Mouse (Mus musculus) kidney, embryonic 16.5 days (tissue): ENCODE data around the gene A630095N17Rik. TPM values are rescaled to one million over a fixed set of nuclear protein-coding genes. Genes with fewer than 3 reads are reported as not detected.

ENCODE experiments used
- ATAC-seq: fragments of 200-750 bp; cut with Nextera tagmentation; 2 replicates; pipeline ENCODE4 v1.8.0; 2017; ENCODE audit warnings: moderate TSS enrichment; ENCODE audit not compliant: low FRiP score, low TSS enrichment
- H3K27ac ChIP-seq: fragments of 300-500 bp; sonication (generic); 2 replicates; pipeline ENCODE4 v1.5.1; 2014; ENCODE audit warnings: low read length
- H3K27me3 ChIP-seq: fragments of 300-500 bp; sonication (generic); 2 replicates; pipeline ENCODE4 v1.6.1; 2014; ENCODE audit warnings: low read length, control low read depth, mixed read lengths; ENCODE audit not compliant: insufficient read depth
- H3K36me3 ChIP-seq: fragments of 300-500 bp; sonication (generic); 2 replicates; pipeline ENCODE4 v1.6.1; 2014; ENCODE audit warnings: low read length, control low read depth, mixed read lengths; ENCODE audit not compliant: insufficient read depth
- H3K4me1 ChIP-seq: fragments of 300-500 bp; sonication (generic); 2 replicates; pipeline ENCODE4 v1.6.1; 2014; ENCODE audit warnings: low read length, control low read depth, mixed read lengths; ENCODE audit not compliant: insufficient read depth
- H3K4me2 ChIP-seq: fragments of 300-500 bp; sonication (generic); replicated peaks from 2 replicates; pipeline ENCODE4 v1.6.1; 2014; ENCODE audit warnings: low read depth, low read length
- H3K4me3 ChIP-seq: fragments of 300-500 bp; sonication (generic); 2 replicates; pipeline ENCODE4 v1.5.1; 2014; ENCODE audit warnings: mild to moderate bottlenecking, low read length
- H3K9ac ChIP-seq: fragments of 300-500 bp; sonication (generic); replicated peaks from 2 replicates; pipeline ENCODE4 v1.6.1; 2014; ENCODE audit warnings: low read length
- H3K9me3 ChIP-seq: fragments of 300-500 bp; sonication (generic); 2 replicates; pipeline ENCODE4 v1.6.1; 2016; ENCODE audit warnings: low read length, control low read depth
- WGBS: fragments of 180-500 bp; shearing (Covaris S2); extraction: QIAGEN DNeasy Blood & Tissue Kit; methylation state at CpG from one replicate; pipeline ENCODE4 v1.1.7; 2014; 5-methylcytosine and 5-hydroxymethylcytosine counted together
- polyA plus RNA-seq: library from polyadenylated mRNA; unstranded; fragments of >200 nt; fragmentation: Nextera tagmentation; extraction: Ambion mirVana; gene quantifications from 2 replicates; pipeline ENCODE4 v1.2.1, GENCODE M21; 2015

The A630095N17Rik gene
- polyA plus RNA-seq: not detected in 2 replicates

DNA sequence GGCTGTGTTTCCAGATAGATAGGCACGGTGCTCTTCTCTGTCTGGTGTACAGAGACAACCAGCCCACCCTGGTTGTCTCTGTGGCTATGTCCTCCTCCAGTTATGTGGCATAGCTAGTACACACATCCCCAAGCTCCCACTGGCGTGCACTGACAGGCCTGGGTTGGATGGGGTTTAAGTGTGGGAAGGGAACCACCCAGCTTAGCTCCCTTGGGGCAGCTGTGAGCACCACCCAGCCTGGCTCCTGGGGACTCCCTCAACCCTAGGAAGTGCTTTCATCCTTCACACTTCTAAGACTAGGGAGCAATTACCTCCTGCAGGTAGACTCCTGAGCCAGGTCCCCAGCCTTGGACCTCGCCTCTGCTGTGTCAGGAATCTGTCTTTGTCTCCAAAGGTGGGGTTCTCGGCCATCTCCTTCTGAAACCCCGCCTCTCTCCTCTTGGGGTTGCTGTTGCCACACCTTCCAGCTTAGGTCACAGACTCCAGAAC lies at the start of gene A630095N17Rik:
A630095N17Rik (minus strand) TSS at position 439 of the 489 bp plus-strand sequence.
- Histone ChIP-seq H3K9me3 (no peaks in the 10 kb centered on the region), H3K27ac (no peak within 1 kb of the TSS), H3K27me3 (no peaks in the 10 kb centered on the region), H3K36me3 (no peaks in the 10 kb centered on the region), H3K4me1 (peaks cover 5% of the 10 kb centered on the region), H3K9ac (no peak within 1 kb of the TSS), H3K4me2 (no peak within 1 kb of the TSS), H3K4me3 (no peak within 1 kb of the TSS)
- no peak for ATAC-seq
- 82% methylated on average over 5 of the region's 5 CpGs for WGBS

DNA sequence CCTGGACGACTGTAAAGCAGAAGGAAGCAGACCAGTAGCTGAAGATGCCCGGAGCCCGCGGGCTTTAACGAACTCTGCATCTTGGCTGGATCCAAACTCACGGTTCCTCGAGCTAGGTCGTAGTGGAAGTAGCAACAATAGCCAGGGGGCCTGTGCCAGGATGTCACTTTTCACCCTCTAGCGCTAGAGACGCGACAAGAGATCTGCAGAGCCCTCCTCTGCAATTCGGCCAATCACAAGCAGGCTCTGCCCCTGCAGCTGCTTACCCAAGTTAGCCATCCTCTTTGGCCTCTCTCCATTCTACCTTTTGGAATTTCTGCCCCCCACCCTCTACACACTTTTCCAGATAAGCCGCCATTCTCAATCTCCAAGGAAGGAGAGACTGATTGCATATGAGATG lies 46.3 kb upstream of the A630095N17Rik start, which contains the start of gene Resp18:
Resp18 (minus strand) TSS at position 188 of the 400 bp plus-strand sequence.
- Histone ChIP-seq H3K4me2 (no peak within 1 kb of the TSS), H3K27me3 (peaks cover 25% of the 10 kb centered on the region; the same call in 1 of the 2 replicates), H3K4me1 (no peaks in the 10 kb centered on the region), H3K36me3 (no peaks in the 10 kb centered on the region), H3K9me3 (0 out of 2 replicates have a peak, but pooled peaks cover 6% of the 10 kb centered on the region), H3K9ac (no peak within 1 kb of the TSS), H3K4me3 (no peak within 1 kb of the TSS), H3K27ac (no peak within 1 kb of the TSS)
- no peak for ATAC-seq
- 6% methylated on average over 13 of the region's 13 CpGs for WGBS

DNA sequence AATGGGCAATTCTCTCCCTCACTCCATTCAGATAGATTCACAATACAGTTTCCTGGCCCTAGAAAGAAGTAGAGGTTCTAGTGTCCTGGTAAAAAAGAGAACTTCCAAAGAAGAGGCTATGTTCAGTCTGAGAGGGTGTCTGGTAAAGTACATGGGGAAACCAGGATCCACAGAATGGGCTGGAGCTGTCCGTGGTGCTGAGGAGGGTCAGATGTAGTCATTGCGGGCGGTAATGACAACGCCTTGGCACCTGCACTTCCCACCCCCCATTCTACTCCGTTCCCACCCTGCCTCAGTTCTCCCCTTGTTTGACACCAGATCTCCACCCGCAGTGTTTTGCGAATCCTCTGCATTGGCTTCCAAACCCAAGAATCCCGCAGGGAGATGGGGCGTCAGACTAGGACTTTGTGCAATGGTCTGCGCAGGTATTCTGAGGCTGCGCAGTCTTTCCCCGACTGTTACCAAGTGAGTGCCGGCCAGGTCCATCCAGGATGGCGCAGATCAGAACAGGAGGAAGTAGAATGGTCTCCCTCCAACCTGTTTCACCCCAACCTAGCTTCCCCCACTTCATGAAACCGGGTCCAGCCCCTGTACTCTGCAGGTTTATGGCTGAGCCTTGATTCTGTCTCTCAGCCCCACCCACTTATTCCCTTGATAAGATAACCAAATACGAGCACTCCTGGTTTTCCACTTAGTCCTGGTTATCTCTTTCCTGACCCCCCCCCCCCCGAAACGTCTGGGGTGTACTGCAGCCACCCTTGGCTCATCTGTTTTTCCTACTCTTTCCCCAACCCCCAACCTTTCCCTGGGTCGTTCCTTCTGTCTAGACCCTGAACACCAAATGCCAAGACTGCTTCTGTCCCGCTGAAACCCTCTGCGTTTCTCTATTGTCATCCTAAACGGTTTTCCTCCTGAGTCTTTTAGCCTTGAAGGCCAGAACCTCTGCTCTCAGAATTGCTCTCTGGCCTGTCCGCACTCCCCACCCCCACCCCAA lies 45.6 kb upstream of the A630095N17Rik start:
- Histone ChIP-seq H3K27ac (no peak overlapping the region), H3K9me3 (0 out of 2 replicates have a peak, but pooled peaks cover 6% of the 10 kb centered on the region), H3K4me3 (no peak overlapping the region), H3K4me2 (no peak overlapping the region), H3K4me1 (no peaks in the 10 kb centered on the region), H3K27me3 (peaks cover 25% of the 10 kb centered on the region; the same call in 1 of the 2 replicates), H3K36me3 (no peaks in the 10 kb centered on the region), H3K9ac (no peak overlapping the region)
- no peak for ATAC-seq
- 4% methylated on average over 23 of the region's 23 CpGs for WGBS

DNA sequence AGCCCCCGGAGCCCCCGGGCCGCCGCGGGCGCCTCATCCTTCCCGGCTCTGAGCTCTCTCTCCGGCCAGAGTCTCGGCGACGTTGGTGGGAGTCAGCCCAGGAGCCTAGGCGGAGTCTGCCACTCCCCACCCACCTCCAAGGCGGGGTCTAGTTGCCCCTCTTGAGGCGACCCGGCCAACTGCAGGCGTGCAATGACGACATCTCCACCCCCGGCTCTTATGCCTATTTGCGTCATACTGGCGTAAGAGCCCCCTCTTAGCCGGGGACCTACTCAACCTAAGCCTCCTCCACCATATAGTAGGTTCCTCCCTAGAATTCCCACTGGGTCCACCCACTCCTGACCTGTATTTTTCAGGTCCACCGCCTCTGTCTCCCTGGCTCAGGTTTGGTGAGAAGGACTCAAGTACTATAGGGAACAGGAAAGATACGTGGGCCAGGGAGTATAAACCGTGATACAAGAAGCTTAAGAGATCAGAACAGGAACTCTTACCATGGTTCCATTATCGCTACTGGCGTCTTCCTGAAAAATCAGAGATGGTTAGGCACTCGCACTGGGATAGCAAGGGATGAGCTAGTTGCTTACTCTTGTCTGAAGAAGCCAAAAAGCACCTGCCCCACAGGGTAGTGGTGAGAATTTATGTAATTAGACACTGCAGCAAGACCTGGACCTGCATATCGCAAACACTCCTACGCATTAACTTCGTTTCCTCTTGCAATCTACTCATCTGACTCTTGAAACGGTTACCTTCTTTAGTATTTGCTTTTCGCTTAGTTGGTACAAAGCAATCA lies 32.4 kb upstream of the A630095N17Rik start, which contains the start of gene Ptprn:
Ptprn (minus strand) TSS at position 412 of the 790 bp plus-strand sequence.
- 0 out of 2 replicates have a peak, but pooled peaks have one; percentile 9 for ATAC-seq
- Histone ChIP-seq H3K27me3 (peaks cover 41% of the 10 kb centered on the region), H3K4me1 (no peaks in the 10 kb centered on the region), H3K27ac (no peak within 1 kb of the TSS), H3K4me3 (no peak within 1 kb of the TSS; the same call in 1 of the 2 replicates), H3K9ac (no peak within 1 kb of the TSS), H3K36me3 (no peaks in the 10 kb centered on the region), H3K4me2 (no peak within 1 kb of the TSS), H3K9me3 (no peaks in the 10 kb centered on the region)
- 12% methylated on average over 32 of the region's 32 CpGs for WGBS

DNA sequence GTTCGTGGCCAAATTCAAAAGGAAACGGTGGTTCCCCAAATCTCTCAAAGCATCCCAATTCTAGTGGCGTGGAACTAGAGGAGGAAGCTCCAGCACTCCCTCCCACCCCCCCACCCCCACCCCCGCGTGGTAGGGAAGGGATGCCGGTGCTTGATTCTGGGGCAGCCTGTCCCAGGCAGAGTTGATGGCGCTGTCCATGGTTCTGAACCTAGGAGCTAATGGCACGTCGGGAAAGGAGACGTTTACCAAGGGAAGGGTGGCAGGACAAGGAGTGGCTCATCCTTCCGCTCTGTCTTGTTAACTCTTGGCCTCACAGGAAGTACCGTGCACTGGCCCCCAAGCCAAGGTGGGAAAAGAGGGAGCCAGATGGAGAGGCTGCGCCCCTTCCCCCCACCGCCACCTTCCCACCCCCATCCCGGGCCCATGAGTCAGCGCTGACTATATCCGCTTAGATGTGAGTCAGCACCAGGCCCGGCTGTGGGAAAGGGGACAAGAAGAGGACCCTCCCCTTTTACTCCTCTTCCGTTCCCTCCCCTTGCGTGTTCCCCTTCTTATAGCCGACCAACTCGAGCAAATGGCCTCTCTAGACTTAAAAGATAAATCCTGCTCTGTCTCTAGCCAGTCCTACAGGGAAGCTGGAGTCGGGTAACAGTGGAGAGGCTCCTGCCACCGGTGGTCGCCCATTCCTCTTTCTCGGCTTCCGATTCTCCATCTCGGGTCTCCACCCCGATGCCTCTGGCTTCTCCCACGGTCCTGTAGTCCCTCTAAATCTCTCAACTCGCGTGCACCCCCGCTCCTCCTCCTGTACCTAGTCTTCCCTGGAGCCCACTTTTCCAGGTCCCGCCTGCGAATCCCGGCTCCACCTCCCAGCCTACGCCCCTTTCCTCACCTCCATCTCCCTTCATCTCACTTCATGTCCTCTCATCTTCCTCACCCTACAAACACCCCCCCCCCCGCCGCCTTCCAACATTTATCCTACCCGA lies 31.4 kb upstream of the A630095N17Rik start:
- Histone ChIP-seq H3K4me3 (no peak overlapping the region; the same call in 1 of the 2 replicates), H3K36me3 (no peaks in the 10 kb centered on the region), H3K9me3 (no peaks in the 10 kb centered on the region), H3K4me2 (no peak overlapping the region), H3K4me1 (no peaks in the 10 kb centered on the region), H3K27ac (no peak overlapping the region), H3K27me3 (peaks cover 41% of the 10 kb centered on the region), H3K9ac (no peak overlapping the region)
- WGBS: 2% methylated on average over 40 of the region's 40 CpGs
- ATAC-seq: peak; percentile 59

DNA sequence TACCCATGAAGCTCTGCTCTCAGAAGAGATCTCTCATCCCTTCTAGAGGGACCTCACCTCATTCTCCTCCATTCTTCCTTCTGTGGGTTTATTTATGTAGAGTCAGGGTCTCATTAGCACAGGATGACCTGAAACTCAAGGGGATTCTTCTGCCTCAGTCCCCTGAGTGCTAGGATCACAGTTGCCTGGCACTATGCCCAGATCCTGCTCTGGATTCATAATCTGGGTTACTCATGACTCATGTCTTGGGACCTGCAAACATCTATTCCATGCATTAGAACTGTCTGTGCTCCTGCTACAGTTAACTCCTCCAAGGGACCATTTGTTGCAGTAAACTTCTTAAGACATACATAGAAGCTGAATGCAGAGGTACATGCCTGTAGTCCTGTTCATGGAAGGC lies 29.4 kb upstream of the A630095N17Rik start:
- Histone ChIP-seq H3K27me3 (peaks cover 36% of the 10 kb centered on the region), H3K9me3 (no peaks in the 10 kb centered on the region), H3K27ac (no peak overlapping the region), H3K9ac (no peak overlapping the region), H3K36me3 (no peaks in the 10 kb centered on the region), H3K4me2 (no peak overlapping the region), H3K4me3 (no peak overlapping the region), H3K4me1 (no peaks in the 10 kb centered on the region)
- ATAC-seq: no peak

DNA sequence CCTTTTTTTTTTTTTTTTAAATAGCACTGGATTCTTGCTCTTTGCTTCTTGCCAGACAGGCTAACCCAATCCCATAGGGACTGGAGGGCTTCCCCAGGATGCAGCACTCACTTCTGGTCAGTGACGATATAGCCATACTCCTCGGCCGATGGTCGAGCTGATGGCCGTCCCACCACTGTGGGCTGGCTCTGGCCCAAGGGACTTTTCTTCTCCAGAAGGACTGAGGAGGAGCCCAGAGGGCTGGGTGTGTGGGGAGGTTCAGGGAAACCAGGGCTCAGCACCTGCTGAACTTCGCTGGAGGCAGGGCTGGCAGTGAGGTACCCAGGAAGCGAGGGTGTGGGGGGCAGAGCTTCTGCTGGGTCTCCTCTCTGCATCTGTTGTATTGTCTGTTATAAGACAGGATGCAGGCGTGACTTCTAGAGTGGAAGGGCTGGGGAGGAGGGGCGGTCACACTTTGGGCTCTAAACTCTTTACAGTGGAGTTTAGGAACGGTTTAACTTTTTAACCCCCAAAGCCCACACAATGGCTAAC lies 23.7 kb upstream of the A630095N17Rik start:
- no peak for ATAC-seq
- H3K4me1 ChIP-seq: no peaks in the 10 kb centered on the region; the same call in 1 of the 2 replicates
- 62% methylated on average over 10 of the region's 10 CpGs for WGBS
- no peaks in the 10 kb centered on the region for H3K9me3 ChIP-seq
- no peaks in the 10 kb centered on the region for H3K36me3 ChIP-seq
- H3K9ac ChIP-seq: no peak overlapping the region
- no peak overlapping the region for H3K4me3 ChIP-seq
- H3K4me2 ChIP-seq: no peak overlapping the region
- no peak overlapping the region for H3K27ac ChIP-seq
- H3K27me3 ChIP-seq: no peaks in the 10 kb centered on the region

DNA sequence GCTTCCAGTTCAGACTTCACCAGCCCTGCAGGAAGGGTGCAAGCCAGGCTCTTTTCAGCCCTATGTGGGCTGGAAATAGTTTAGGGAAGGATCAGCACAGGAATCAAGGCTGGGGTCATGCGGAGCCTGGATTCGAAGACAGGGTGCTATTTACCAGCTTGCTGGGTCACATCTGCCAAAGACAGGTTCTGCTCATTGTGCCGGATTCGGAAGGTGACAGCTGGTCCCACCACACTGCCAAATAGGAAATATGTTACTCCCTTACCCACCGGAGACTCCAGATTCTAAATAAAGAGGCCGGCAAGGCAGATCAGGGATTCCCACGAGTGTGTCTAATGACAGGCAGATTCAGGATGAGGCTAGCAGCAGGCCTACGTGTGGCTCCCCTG lies 22.7 kb upstream of the A630095N17Rik start:
- ATAC-seq: no peak
- H3K9me3 ChIP-seq: no peaks in the 10 kb centered on the region
- no peak overlapping the region for H3K27ac ChIP-seq
- no peaks in the 10 kb centered on the region for H3K36me3 ChIP-seq
- 78% methylated on average over 8 of the region's 8 CpGs for WGBS
- H3K4me1 ChIP-seq: no peaks in the 10 kb centered on the region; the same call in 1 of the 2 replicates
- no peak overlapping the region for H3K9ac ChIP-seq
- no peak overlapping the region for H3K4me3 ChIP-seq
- H3K4me2 ChIP-seq: no peak overlapping the region
- no peaks in the 10 kb centered on the region for H3K27me3 ChIP-seq
